ENCODE assay signal across 17 mouse cellular contexts in genomic region chr2:65181736-65182135, GRCm38 (mm10). TPM values are rescaled to one million over a fixed set of nuclear protein-coding genes. Genes with fewer than 3 reads are reported as not detected.
DNase-seq lines count a peak whose midpoint lies in the region; ATAC-seq lines count a peak whose summit lies in the region.
"Had no signal": no experiment of that assay in that cellular context is flagged by ENCODE, and none has a peak within 500 bp of the region (broad histone marks: within the 10 kb centered on the region; RNA-seq: fewer than 3 reads in every experiment).

No protein-coding gene starts in this region.

- H3K27ac ChIP-seq in heart, embryonic 10.5 days: peak overlapping the region; percentile 84
- H3K27ac ChIP-seq in hindbrain, embryonic 10.5 days: peak overlapping the region; percentile 89
- H3K27ac ChIP-seq in hindbrain, embryonic 12.5 days: no peak overlapping the region
- H3K27ac ChIP-seq in midbrain, embryonic 12.5 days (replicated peaks): peak overlapping the region; percentile 35; the same call in 1 of the 2 replicates
- H3K27ac ChIP-seq in midbrain, embryonic 11.5 days (ENCODE audit: low read depth, low read length): no peak overlapping the region
- no peak overlapping the region for H3K27ac ChIP-seq in neural tube, embryonic 15.5 days (replicated peaks)
- no peak overlapping the region for H3K27ac ChIP-seq in intestine, embryonic 16.5 days (ENCODE audit: low read length)
- H3K27ac ChIP-seq: intestine, embryonic 15.5 days; kidney, postnatal 0 days; limb, embryonic 13.5 days; liver, embryonic 14.5 days had no signal

- no peaks in the 10 kb centered on the region for H3K36me3 ChIP-seq in heart, embryonic 10.5 days
- no peaks in the 10 kb centered on the region for H3K36me3 ChIP-seq in hindbrain, embryonic 10.5 days
- no peaks in the 10 kb centered on the region for H3K36me3 ChIP-seq in hindbrain, embryonic 12.5 days
- H3K36me3 ChIP-seq in midbrain, embryonic 12.5 days: no peaks in the 10 kb centered on the region
- no peaks in the 10 kb centered on the region for H3K36me3 ChIP-seq in midbrain, embryonic 11.5 days (ENCODE audit: control insufficient read depth, insufficient read depth, low read length)
- H3K36me3 ChIP-seq in neural tube, embryonic 15.5 days: no peaks in the 10 kb centered on the region
- no peaks in the 10 kb centered on the region for H3K36me3 ChIP-seq in intestine, embryonic 16.5 days (ENCODE audit: control insufficient read depth, insufficient read depth, low read length)
- H3K36me3 ChIP-seq: intestine, embryonic 15.5 days; limb, embryonic 13.5 days had no signal

- DNase-seq in heart, embryonic 10.5 days (ENCODE audit: low spot score): no peak
- no peak for DNase-seq in heart, postnatal 25 days (ENCODE audit: low spot score)
- DNase-seq in hindbrain, embryonic 10.5 days (ENCODE audit: low spot score): no peak
- DNase-seq in midbrain, embryonic 11.5 days (ENCODE audit: low spot score, missing footprints): no peak
- DNase-seq: cerebellum, adult 9-11 months; layer of hippocampus, adult 9-11 months; thymus, adult 2 months had no signal

- H3K4me2 ChIP-seq in hindbrain, embryonic 12.5 days (replicated peaks): no peak overlapping the region
- no peak overlapping the region for H3K4me2 ChIP-seq in midbrain, embryonic 12.5 days (replicated peaks)
- no peak overlapping the region for H3K4me2 ChIP-seq in midbrain, embryonic 11.5 days
- peak overlapping the region; percentile 37; the same call in 1 of the 2 replicates for H3K4me2 ChIP-seq in neural tube, embryonic 15.5 days
- H3K4me2 ChIP-seq in intestine, embryonic 16.5 days (ENCODE audit: low read depth, low read length): no peak overlapping the region

- WGBS in heart, embryonic 10.5 days: 84% methylated on average over 8 of the region's 8 CpGs
- WGBS in hindbrain, embryonic 10.5 days: 83% methylated on average over 8 of the region's 8 CpGs
- WGBS in hindbrain, embryonic 12.5 days: 82% methylated on average over 8 of the region's 8 CpGs
- 79% methylated on average over 8 of the region's 8 CpGs for WGBS in midbrain, embryonic 12.5 days
- 78% methylated on average over 8 of the region's 8 CpGs for WGBS in midbrain, embryonic 11.5 days
- 83% methylated on average over 8 of the region's 8 CpGs for WGBS in neural tube, embryonic 15.5 days
- WGBS in intestine, embryonic 16.5 days: 77% methylated on average over 8 of the region's 8 CpGs

- no peaks in the 10 kb centered on the region for H3K9me3 ChIP-seq in heart, embryonic 10.5 days
- no peaks in the 10 kb centered on the region for H3K9me3 ChIP-seq in hindbrain, embryonic 10.5 days
- H3K9me3 ChIP-seq in hindbrain, embryonic 12.5 days (replicated peaks): no peaks in the 10 kb centered on the region
- H3K9me3 ChIP-seq in midbrain, embryonic 12.5 days: no peaks in the 10 kb centered on the region
- no peaks in the 10 kb centered on the region for H3K9me3 ChIP-seq in midbrain, embryonic 11.5 days (ENCODE audit: control insufficient read depth, low read length)
- no peaks in the 10 kb centered on the region for H3K9me3 ChIP-seq in neural tube, embryonic 15.5 days (replicated peaks)
- H3K9me3 ChIP-seq in intestine, embryonic 16.5 days (ENCODE audit: control insufficient read depth, low read length): no peaks in the 10 kb centered on the region
- H3K9me3 ChIP-seq: intestine, embryonic 15.5 days had no signal

- H3K27me3 ChIP-seq in heart, embryonic 10.5 days (ENCODE audit: insufficient read depth, poor library complexity, severe bottlenecking): no peaks in the 10 kb centered on the region
- H3K27me3 ChIP-seq in hindbrain, embryonic 10.5 days (ENCODE audit: insufficient read depth, poor library complexity, severe bottlenecking): no peaks in the 10 kb centered on the region
- no peaks in the 10 kb centered on the region for H3K27me3 ChIP-seq in hindbrain, embryonic 12.5 days
- H3K27me3 ChIP-seq in midbrain, embryonic 12.5 days: 0 out of 2 replicates have a peak, but pooled peaks cover 8% of the 10 kb centered on the region
- no peaks in the 10 kb centered on the region for H3K27me3 ChIP-seq in midbrain, embryonic 11.5 days (ENCODE audit: control insufficient read depth, insufficient read depth, low read length)
- H3K27me3 ChIP-seq in neural tube, embryonic 15.5 days (replicated peaks): no peaks in the 10 kb centered on the region
- H3K27me3 ChIP-seq in intestine, embryonic 16.5 days (replicated peaks; ENCODE audit: control insufficient read depth, insufficient read depth, low read length): no peaks in the 10 kb centered on the region
- H3K27me3 ChIP-seq: CH12.LX; intestine, embryonic 15.5 days; limb, embryonic 13.5 days had no signal

- no peak overlapping the region; the same call in 1 of the 2 replicates for H3K4me3 ChIP-seq in heart, embryonic 10.5 days
- H3K4me3 ChIP-seq in hindbrain, embryonic 10.5 days: no peak overlapping the region
- H3K4me3 ChIP-seq in hindbrain, embryonic 12.5 days: no peak overlapping the region
- no peak overlapping the region for H3K4me3 ChIP-seq in midbrain, embryonic 12.5 days
- H3K4me3 ChIP-seq in midbrain, embryonic 11.5 days (ENCODE audit: low read depth, low read length): no peak overlapping the region
- H3K4me3 ChIP-seq in neural tube, embryonic 15.5 days (replicated peaks): no peak overlapping the region
- no peak overlapping the region for H3K4me3 ChIP-seq in intestine, embryonic 16.5 days (ENCODE audit: low read length)
- H3K4me3 ChIP-seq: intestine, embryonic 15.5 days; limb, embryonic 13.5 days; myocyte had no signal

- peaks cover 28% of the 10 kb centered on the region for H3K4me1 ChIP-seq in heart, embryonic 10.5 days
- H3K4me1 ChIP-seq in hindbrain, embryonic 10.5 days (replicated peaks): peaks cover 26% of the 10 kb centered on the region
- peaks cover 9% of the 10 kb centered on the region for H3K4me1 ChIP-seq in hindbrain, embryonic 12.5 days
- H3K4me1 ChIP-seq in midbrain, embryonic 12.5 days: peaks cover 33% of the 10 kb centered on the region
- H3K4me1 ChIP-seq in midbrain, embryonic 11.5 days (ENCODE audit: control insufficient read depth, insufficient read depth, low read length): peaks cover 19% of the 10 kb centered on the region
- H3K4me1 ChIP-seq in neural tube, embryonic 15.5 days: peaks cover 11% of the 10 kb centered on the region
- H3K4me1 ChIP-seq in intestine, embryonic 16.5 days (ENCODE audit: control insufficient read depth, insufficient read depth, low read length): peaks cover 18% of the 10 kb centered on the region

- intact Hi-C loops in heart, postnatal 25 days (cut with DNase I): no loop called here

- ATAC-seq in hindbrain, embryonic 12.5 days (ENCODE audit: low FRiP score): no peak
- peak; percentile 8; the same call in 1 of the 2 replicates for ATAC-seq in midbrain, embryonic 12.5 days (ENCODE audit: low FRiP score, low read depth)
- no peak for ATAC-seq in midbrain, embryonic 11.5 days (ENCODE audit: low FRiP score)
- ATAC-seq in neural tube, embryonic 15.5 days (ENCODE audit: low FRiP score): no peak
- ATAC-seq in intestine, embryonic 16.5 days: no peak

- H3K9ac ChIP-seq in hindbrain, embryonic 12.5 days: no peak overlapping the region
- no peak overlapping the region for H3K9ac ChIP-seq in midbrain, embryonic 12.5 days (replicated peaks)
- no peak overlapping the region for H3K9ac ChIP-seq in midbrain, embryonic 11.5 days (ENCODE audit: low read length)
- no peak overlapping the region for H3K9ac ChIP-seq in neural tube, embryonic 15.5 days (replicated peaks)
- H3K9ac ChIP-seq in intestine, embryonic 16.5 days (ENCODE audit: low read depth, low read length): no peak overlapping the region
- H3K9ac ChIP-seq: intestine, embryonic 15.5 days; limb, embryonic 13.5 days; liver, embryonic 14.5 days had no signal

RNA-seq across cellular contexts. Expression of gene Cobll1, which starts 57.5 kb away (rescaled TPM):
- 9.8 and 13.9 TPM in 2 replicates for polyA plus RNA-seq in heart, embryonic 10.5 days (2016; fragmentation: Nextera tagmentation; extraction: Ambion mirVana)
- total RNA-seq in heart, postnatal 25 days (2021): 10 to 100 TPM; 56.6 to 61.6 TPM
- 2.5 and 2.8 TPM in 2 replicates for polyA plus RNA-seq in hindbrain, embryonic 10.5 days (2016; fragmentation: Nextera tagmentation; extraction: Ambion mirVana)
- 2.8 and 3.5 TPM in 2 replicates for polyA plus RNA-seq in hindbrain, embryonic 12.5 days (2016; fragmentation: Nextera tagmentation; extraction: Ambion mirVana)
- 3.0 and 3.1 TPM in 2 replicates for polyA plus RNA-seq in midbrain, embryonic 12.5 days (2016; fragmentation: Nextera tagmentation; extraction: Ambion mirVana)
- 2.0 TPM in 2 replicates for polyA plus RNA-seq in midbrain, embryonic 11.5 days (2014; fragmentation: Nextera tagmentation; extraction: Ambion mirVana)
- 2.5 and 5.7 TPM in 2 replicates for polyA plus RNA-seq in neural tube, embryonic 15.5 days (2015; fragmentation: Nextera tagmentation; extraction: Ambion mirVana)
- 20.2 and 23.6 TPM in 2 replicates for polyA plus RNA-seq in intestine, embryonic 16.5 days (2015; fragmentation: Nextera tagmentation; extraction: Ambion mirVana)

Comparison
In these comparisons a context has a peak if more than half of its experiments do, and no peak if none do; other contexts are left out.
1. H3K27ac ChIP-seq: peak in heart, embryonic 10.5 days (single experiment), hindbrain, embryonic 10.5 days (single experiment) and midbrain, embryonic 12.5 days (single experiment); none in hindbrain, embryonic 12.5 days (single experiment), midbrain, embryonic 11.5 days (single experiment), neural tube, embryonic 15.5 days (single experiment) and intestine, embryonic 16.5 days (single experiment).